Mouse (Mus musculus): ENCODE data around the gene Ifna1.
A peak's percentile ranks its signal among the peaks of the same experiment; 100 is the strongest.
"Not testable (repeated sequence)": the region's sequence is repeated elsewhere in the genome, so short reads cannot be mapped to it uniquely, and the experiment has no call there.

Ifna1 gene

DNA sequence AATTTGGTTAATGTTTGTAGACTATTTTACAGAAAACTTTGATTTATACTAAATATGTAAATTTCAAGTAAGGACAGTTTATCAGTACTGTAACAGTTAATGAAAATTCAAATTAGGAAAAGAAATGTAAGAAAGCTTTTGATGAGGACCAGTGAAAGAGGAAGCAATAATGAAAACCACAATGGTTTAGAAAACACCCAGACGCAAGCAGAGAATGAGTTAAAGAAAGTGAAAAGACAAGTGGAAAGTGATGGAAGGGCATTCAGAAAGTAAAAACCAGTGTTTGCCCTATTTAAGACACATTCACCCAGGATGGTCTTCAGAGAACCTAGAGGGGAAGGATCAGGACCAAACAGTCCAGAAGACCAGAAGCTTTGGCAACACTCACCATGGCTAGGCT is at the start of gene Ifna1:
Ifna1 (plus strand) TSS at position 390 of the 400 bp plus-strand sequence.
- DNase-seq (ENCODE audit: low read depth, low spot score) = no peak

DNA sequence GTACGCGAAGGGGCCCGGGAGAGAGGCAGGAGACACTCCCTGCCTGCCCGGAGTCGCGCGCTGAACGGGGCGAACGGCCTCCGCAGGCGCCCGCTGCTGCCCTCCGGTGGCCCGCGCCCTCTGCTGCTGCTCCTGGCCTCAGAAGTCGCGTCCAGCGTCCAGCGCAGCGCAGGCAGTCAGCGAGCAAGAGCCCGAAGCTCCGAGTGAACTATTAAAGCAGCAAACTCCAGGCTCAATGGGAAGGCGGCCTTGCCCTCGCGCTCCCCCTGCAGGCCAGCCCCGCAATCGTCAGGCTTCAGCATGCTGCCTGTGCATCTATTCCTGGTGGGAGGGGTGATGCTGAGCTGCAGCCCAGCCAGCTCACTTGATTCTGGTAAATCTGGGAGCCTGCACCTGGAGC is 46.9 kb upstream of the Ifna1 start, which contains the start of gene Gm13287:
Gm13287 (plus strand) TSS at position 301 of the 400 bp plus-strand sequence.
- not testable (repeated sequence) for DNase-seq (ENCODE audit: low read depth, low spot score)

DNA sequence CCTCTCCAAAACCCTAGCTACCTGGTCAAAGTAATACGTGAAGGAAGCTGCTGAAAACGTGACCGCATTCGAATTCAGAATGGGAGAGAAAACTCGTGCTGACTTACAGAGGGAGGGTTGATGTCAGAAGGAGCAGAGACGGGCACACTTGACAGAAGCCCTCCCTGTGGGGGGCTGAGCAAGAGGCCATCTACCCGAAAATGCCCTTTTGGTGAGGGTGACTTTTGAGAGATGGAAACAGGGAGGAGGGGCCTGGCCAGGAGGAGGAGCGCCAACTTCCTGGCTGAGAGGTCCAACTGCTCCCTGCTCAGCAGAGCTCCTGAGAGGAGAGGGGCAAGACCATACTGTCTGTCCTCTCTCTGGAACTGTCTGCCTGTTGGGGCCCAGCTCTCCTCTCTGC is 44.7 kb upstream of the Ifna1 start, which contains the start of gene Gm13288:
Gm13288 (plus strand) TSS at position 301 of the 400 bp plus-strand sequence.
- DNase-seq (ENCODE audit: low read depth, low spot score) = not testable (repeated sequence)

DNA sequence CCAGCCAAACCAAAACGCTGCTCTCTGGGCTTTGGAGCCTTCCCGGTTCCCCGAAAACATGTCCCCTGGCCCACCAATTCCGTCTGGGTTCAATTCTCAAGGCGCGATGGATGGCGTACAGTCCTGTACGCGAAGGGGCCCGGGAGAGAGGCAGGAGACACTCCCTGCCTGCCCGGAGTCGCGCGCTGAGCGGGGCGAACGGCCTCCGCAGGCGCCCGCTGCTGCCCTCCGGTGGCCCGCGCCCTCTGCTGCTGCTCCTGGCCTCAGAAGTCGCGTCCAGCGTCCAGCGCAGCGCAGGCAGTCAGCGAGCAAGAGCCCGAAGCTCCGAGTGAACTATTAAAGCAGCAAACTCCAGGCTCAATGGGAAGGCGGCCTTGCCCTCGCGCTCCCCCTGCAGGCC is 44.1 kb upstream of the Ifna1 start:
- not testable (repeated sequence) for DNase-seq (ENCODE audit: low read depth, low spot score)

DNA sequence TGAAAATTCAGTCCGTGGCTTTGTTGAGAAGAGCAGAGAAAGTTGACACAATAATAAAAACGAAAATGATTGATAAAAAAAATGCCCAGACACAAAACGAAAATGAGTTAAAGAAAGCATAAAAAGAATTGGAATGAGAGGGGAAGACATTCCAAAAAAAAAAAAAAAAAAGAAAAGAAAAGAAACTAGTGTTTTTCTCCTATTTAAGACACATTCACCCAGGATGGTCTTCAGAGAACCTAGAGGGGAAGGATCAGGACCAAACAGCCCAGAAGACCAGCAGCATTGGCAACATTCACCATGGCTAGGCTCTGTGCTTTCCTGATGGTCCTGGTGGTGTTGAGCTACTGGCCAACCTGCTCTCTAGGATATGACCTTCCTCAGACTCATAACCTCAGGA is 34.0 kb upstream of the Ifna1 start, which contains the start of gene Ifna7:
Ifna7 (plus strand) TSS at position 301 of the 400 bp plus-strand sequence.
- no peak for DNase-seq (ENCODE audit: low read depth, low spot score)

DNA sequence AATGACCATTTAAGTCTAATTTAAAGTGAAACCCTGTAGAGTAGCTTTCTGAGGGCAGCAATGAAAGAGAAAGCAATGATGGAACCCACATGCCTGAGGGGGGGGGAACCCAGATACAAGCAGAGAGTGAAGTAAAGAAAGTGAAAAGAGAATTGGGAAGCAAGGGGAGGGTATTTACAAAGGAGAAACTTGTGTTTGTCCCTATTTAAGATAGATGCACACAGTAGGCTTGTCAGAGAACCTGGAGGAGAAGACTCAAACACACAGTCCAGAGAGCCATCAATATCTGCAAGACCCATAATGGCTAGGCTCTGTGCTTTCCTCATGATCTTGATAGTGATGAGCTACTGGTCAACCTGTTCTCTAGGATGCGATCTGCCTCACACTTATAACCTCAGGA is 30.2 kb upstream of the Ifna1 start, which contains the start of gene Ifna11:
Ifna11 (plus strand) TSS at position 301 of the 400 bp plus-strand sequence.
- DNase-seq (ENCODE audit: low read depth, low spot score) = no peak

DNA sequence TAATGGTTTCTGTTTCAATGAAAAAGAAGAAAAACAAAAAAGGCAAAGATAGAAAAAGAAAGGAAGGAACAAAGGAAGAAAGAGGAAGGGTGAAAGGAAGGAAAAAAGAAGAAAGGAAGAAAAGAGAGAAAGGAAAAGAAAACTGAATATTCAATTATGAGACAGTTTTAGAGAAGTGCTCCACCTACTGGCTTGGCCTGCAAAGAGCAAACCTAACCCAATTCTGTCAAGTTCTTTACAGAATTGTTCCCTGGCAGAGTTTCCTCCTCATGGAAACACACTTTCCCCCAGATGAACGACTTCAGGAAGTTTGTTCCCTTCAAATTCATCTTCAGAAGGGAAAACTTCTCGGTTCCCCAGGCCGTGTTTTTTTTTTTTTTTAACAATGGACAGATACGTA is 26.9 kb upstream of the Ifna1 start:
- DNase-seq (ENCODE audit: low read depth, low spot score) = peak; percentile 29

DNA sequence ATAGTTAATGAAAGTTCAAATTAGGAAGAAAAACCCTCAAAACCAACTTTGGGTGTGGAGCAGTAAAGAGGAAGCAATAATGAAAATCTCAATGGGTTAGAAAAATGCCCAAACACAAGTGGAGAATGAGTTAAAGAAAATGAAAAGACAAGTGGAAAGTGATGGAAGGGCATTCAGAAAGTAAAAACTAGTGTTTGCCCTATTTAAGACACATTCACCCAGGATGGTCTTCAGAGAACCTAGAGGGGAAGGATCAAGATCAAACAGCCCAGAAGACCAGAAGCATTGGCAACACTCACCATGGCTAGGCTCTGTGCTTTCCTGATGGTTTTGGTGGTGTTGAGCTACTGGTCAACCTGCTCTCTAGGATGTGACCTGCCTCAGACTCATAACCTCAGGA is 22.8 kb upstream of the Ifna1 start, which contains the start of gene Ifna6:
Ifna6 (plus strand) TSS at position 301 of the 400 bp plus-strand sequence.
- DNase-seq (ENCODE audit: low read depth, low spot score) = not testable (repeated sequence)

DNA sequence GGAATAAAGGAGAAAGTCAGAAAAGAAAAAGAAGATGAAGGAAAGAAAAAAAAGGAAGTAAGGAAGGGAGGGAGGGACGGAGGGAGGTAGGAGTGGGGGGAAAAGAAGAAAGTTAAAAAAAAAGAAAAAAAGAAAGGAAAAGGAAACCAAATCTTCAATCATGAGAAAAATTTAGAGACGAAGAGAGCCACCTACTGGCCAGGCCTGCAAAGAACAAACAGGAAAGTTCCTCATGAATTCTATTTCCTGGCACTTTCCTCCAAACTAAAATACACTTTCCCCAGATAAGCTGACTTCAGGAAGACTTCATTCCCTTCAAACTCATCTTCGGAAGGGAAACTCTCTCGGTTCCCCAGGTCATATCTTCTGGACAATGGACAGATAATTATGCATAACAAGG is 19.4 kb upstream of the Ifna1 start:
- peak; percentile 37 for DNase-seq (ENCODE audit: low read depth, low spot score)

DNA sequence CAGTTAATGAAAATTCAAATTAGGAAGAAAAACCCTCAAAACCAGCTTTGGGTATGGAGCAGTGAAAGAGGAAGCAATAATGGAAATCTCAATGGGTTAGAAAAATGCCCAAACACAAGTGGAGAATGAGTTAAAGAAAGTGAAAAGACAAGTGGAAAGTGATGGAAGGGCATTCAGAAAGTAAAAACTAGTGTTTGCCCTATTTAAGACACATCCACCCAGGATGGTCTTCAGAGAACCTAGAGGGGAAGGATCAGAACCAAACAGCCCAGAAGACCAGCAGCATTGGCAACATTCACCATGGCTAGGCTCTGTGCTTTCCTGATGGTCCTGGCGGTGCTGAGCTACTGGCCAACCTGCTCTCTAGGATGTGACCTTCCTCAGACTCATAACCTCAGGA is 14.7 kb upstream of the Ifna1 start, which contains the start of gene Ifna5:
Ifna5 (plus strand) TSS at position 301 of the 400 bp plus-strand sequence.
- DNase-seq (ENCODE audit: low read depth, low spot score) = not testable (repeated sequence)

DNA sequence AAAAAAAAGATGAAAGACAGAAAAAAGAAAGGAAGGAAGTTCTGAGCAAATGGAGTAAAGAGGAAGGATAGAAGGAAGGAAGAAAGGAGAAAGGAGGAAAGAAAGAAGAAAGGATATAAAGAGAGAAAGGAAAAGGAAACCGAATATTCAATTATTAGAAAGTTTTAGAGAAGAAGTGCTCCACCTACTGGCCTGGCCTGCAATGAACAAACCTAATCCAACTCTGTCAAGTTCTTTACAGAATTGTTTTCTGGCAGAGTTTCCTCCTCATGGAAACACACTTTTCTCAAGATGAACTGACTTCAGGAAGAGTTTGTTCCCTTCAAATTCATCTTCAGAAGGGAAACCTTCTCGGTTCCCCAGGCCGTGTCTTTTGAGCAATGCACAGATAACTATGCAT is 11.1 kb upstream of the Ifna1 start:
- DNase-seq (ENCODE audit: low read depth, low spot score) = peak; percentile 18

DNA sequence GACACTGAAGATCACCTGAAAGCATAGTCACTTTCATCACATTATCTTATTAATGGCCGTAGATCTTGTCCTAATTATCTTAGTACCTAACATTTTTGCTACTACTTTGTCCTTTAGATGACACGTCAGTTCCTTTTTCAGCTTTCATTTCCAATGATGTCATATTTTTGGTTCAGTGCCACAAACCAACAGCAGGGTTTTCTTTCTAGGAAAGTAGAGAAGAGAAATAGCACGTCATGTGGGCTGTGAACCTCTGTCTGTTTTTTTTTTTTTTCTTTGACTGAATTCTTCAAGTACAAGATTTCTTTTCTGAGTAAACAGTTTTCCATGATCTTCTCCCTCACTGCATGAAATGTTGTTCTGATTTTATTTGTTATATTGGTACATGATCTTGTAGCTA is 9.8 kb upstream of the Ifna1 start:
- DNase-seq (ENCODE audit: low read depth, low spot score) = no peak

DNA sequence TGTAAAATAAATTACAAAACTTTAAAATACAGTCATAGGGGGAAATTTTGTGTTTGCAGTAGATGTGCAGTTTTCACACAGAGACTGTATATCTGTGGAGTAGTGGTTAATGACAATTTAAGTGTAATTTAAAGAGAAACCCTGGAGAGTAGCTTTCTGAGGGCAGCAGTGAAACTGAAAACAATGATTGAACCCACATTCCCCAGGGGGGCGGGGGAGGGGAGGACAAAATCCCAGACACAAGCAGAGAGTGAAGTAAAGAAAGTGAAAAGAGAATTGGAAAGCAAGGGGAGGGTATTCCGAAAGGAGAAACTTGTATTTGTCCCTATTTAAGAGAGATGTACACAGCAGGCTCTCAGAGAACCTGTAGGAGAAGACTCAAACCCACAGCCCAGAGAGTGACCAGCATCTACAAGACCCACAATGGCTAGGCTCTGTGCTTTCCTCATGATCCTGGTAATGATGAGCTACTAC is 8.4 kb upstream of the Ifna1 start, which contains the start of gene Ifna4:
Ifna4 (plus strand) TSS at position 424 of the 474 bp plus-strand sequence.
- no peak for DNase-seq (ENCODE audit: low read depth, low spot score)

DNA sequence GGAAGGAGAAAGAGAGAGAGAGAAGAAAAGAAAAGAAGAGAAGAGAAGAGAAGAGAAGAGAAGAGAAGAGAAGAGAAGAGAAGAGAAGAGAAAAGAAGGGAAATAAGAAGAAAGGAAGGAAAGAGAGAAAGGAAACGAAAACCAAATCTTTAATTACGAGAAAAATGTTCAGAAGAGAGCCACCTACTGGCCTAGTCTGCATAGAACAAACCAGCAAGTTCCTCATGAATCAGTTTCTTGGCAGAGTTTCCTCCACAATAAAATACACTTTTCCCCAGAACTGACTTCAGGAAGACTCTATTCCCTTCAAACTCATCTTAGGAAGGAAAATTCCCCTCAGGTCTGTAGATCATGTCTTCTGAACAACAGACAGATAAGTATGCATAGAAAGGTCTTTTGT is 4.6 kb upstream of the Ifna1 start:
- DNase-seq (ENCODE audit: low read depth, low spot score) = peak; percentile 30

DNA sequence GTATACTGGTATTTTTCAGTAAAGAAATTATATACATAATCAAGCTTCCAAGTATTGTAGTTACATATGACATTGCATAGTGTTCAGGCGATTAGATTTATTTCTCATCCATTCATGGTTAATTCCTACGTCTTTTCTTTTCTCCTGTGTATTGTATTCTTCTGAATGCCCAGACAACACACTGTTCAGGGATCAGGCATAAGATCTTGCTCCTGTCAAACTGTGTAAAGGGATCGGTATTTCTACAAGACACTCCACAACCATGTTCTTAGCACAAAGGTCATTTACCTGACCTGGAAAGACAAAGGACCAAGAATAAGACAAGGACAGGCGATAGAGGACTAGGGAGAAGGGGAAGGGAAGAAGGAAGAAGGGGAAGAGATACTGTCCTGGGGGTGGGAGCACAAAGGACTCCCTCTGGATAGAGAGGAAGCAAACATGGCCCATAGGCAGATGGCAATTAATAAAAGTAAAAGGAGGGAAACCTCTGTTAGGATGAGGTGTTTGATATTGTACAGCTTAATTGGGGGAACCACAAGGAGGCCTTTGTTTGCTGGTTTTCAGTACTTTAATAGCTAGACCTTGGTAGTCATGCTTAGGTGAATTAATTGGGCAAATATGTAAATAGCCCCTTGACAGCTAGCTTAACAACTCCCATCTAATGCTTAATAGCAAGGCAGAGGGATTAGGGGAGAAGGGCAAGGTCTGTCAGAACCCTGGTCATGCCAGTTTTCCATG is 1.3 kb downstream of the Ifna1 start:
- no peak for DNase-seq (ENCODE audit: low read depth, low spot score)

DNA sequence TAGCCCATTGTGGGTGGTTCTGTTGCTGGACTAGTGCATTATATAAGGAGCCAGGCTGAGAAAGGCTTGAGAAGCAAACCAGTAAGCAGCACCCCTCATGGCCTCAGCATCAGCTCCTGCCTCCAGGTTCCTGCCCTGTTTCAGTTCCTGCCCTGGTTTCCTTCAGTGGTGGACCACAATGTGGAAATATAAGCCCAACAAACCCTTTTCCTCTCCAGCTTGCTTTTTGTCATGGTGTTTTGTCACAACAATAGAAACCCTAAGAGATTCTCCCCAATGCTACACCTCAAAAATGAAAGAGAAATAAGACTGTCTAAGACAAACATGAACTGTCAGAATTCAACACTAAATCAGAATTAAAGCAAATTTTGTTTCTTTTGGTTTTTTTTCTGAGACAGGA is 9.3 kb downstream of the Ifna1 start:
- DNase-seq (ENCODE audit: low read depth, low spot score) = no peak

DNA sequence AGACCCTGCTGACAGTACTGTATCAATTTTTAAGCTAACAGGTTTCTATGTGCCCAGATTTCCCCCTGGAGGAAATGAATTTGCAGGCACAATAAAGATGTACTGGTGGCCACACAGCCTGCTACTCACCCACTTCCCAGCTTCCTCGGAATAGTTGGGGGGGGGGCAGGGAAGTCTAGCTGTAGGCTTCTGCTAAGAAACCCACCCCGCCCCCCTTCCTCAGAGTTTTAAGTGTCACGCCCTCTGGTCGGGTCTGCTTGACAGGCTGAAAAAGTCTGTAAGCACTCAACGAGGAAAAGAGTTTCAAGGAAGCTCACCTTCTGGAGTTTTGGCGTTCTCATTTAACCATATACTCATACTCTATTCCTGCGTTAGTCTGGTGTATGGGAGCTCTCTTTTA is 13.4 kb downstream of the Ifna1 start:
- no peak for DNase-seq (ENCODE audit: low read depth, low spot score)

DNA sequence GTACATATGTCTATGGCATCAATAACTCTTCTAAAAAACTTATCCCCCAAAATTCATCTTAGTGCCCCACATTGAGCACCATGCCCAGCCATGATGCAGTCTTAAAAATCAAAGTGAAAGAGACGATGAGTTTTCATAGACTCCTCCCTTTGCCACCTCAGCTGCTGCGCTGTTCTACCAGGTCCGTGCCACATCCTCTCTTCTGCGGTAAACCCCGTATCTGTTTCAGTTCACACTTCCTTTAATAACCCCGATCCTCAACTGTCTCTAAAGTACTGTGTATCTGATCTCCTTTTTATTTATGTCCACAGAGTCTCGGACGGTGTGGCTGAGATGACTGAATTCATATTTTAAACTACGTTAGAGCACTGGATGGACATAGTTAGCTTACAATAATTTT is 14.7 kb downstream of the Ifna1 start:
- peak; percentile 89 for DNase-seq (ENCODE audit: low read depth, low spot score)

DNA sequence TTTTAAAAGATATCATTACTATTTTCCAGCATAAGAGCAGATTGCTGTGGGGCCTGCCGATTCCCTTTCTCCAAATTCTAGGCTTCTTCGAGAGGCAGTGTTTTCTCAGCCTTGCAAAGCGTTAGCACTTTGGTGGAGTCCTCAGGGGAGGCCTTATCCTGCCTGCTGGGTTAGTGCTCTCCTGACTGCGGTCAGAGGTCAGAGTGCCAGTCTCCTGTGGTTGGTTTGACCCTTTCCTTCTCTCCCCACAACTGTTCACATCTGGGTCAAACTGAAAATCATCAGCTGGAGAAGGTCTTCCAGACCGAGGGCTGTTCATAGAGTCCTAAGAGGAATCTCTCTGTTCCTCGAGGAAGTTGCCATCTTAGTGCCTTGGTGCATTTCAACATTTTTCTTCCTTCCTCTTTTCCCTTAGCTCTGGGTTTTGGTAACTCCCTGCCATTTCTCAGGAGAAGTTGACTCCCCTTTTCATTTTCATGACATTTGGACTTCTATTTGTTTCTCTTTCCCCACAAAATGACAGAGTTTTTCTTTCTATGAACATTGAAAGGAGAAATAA is 15.2 kb downstream of the Ifna1 start:
- DNase-seq (ENCODE audit: low read depth, low spot score) = no peak

DNA sequence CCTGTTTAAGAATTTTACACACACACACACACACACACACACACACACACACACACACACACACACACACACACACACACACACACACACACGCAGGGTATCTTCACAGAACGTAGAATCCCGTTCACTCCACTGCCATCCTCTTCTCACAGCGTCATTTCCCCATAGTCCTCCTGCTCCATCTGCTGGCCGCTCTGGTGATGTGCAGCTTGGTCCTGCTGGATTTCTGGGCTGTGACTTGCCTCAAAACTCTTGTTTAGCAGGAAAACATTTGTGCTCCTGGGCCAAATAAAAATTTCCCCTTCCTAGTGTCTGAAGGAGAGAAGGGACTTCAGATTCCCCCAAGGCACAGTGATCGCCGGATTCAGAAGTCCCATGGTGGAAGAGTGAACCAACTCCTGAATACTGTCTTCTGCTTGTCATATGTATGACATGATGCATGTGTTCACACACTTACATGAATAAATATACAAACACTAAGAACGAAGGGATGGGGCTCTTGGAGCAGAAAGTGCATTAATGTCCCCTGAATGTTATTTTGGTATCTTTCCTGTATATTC is 17.6 kb downstream of the Ifna1 start:
- peak; percentile 85 for DNase-seq (ENCODE audit: low read depth, low spot score)

DNA sequence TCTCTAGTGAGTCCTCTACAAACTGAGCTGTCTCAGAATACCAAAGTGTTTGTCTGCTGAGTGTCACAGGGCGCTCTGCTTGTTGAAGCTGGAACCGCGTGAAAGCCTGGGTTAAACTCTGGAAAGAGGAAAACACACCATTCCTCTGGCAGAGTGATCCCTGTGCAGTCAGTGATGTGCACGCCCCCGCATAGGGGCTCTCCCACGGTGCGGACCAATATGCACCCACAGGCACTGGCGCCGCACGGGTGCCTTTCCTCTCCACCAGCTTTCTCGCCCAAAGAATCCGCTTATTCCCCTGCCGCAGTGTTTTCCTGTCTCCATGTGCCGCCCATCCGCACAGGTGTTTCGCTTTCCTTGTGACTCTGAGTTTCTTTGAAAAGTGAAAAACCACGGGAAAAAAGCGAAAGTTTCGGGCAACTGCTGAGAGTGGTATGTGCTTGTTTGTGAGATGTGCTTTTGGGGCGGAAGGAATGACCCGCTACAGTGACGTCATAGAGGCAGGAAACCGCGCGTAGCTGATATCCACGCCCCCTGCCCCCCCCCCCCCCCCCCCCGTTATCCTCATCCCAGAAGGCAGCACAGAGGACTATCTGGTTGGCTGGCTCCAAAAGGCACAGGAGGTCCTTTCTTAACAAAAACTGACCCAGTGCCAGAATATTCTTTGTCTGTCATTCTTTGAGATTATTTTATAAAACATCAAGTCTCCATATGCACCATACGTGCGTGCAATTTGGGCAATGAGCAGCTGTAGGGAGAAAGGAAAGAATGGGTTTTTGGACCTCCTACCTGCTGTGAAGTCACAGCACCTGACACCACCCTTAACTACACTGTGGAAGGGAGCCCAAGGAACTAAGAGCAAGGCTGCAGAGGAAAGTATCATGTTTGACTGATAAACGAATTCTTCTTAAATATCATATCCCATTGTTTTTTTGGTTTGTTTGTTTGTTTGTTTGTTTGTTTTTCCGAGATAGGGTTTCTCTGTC is 18.3 kb downstream of the Ifna1 start:
- DNase-seq (ENCODE audit: low read depth, low spot score) = peak; percentile 86
